Mouse (Mus musculus) liver, adult 2 months (tissue): ENCODE results near the gene Zfp777. TPM values are rescaled to one million over a fixed set of nuclear protein-coding genes. Genes with fewer than 3 reads are reported as not detected.
A peak's percentile ranks its signal among the peaks of the same experiment; 100 is the strongest.

Experiments
- DNase-seq: peaks from one replicate; pipeline ENCODE4 v3.0.0-alpha.2; 2011; ENCODE audit warnings: low read depth, low spot score; ENCODE audit errors: extremely low read depth
- H3K27ac ChIP-seq: fragments of 200-500 bp; replicated peaks from 2 replicates; pipeline ENCODE4 v1.5.1; 2012; ENCODE audit warnings: low read depth, mild to moderate bottlenecking, control low read depth, inconsistent platforms, low read length; ENCODE audit not compliant: insufficient read depth
- H3K27me3 ChIP-seq: fragments of 200-500 bp; 2 replicates; pipeline ENCODE4 v1.6.1; 2012; ENCODE audit warnings: mild to moderate bottlenecking, moderate library complexity, low read length, inconsistent platforms; ENCODE audit not compliant: control insufficient read depth, insufficient read depth
- H3K36me3 ChIP-seq: fragments of 200-500 bp; 2 replicates; pipeline ENCODE4 v1.6.1; 2012; ENCODE audit warnings: low read length, inconsistent platforms; ENCODE audit not compliant: control insufficient read depth, insufficient read depth
- H3K4me1 ChIP-seq: fragments of 200-500 bp; 2 replicates; pipeline ENCODE4 v1.6.1; 2011; ENCODE audit warnings: low read length; ENCODE audit not compliant: control insufficient read depth, insufficient read depth
- H3K4me3 ChIP-seq: fragments of 200-500 bp; 2 replicates; pipeline ENCODE4 v1.5.1; 2011; ENCODE audit warnings: low read depth, mild to moderate bottlenecking, control low read depth, low read length, moderate library complexity; ENCODE audit not compliant: insufficient read depth
- H3K79me2 ChIP-seq: fragments of 200-500 bp; 2 replicates; pipeline ENCODE4 v1.6.1; 2012; ENCODE audit warnings: inconsistent platforms, mild to moderate bottlenecking, low read length, moderate library complexity; ENCODE audit not compliant: control insufficient read depth, insufficient read depth
- H3K9ac ChIP-seq: fragments of 200-500 bp; 2 replicates; pipeline ENCODE4 v1.6.1; 2012; ENCODE audit warnings: low read depth, mild to moderate bottlenecking, control low read depth, inconsistent platforms, low read length
- CTCF ChIP-seq: fragments of 200-500 bp; IDR thresholded peaks from 2 replicates; pipeline ENCODE4 v1.5.1; 2011; ENCODE audit warnings: low read depth, low read length, control low read depth
- POLR2A ChIP-seq: fragments of 200-500 bp; IDR thresholded peaks from 2 replicates; pipeline ENCODE4 v1.6.1; 2011; ENCODE audit warnings: low read length, control low read depth; ENCODE audit not compliant: insufficient read depth; ENCODE audit errors: extremely low read depth
- WGBS: fragments of 180-500 bp; shearing (Covaris S2); methylation state at CpG from one replicate; pipeline ENCODE4 v1.1.7; 2018; 5-methylcytosine and 5-hydroxymethylcytosine counted together
- polyA plus RNA-seq: library from polyadenylated mRNA; depleted of rRNA; stranded (reverse); fragments of >200 nt; gene quantifications from 2 replicates; pipeline ENCODE4 v1.2.3, GENCODE M21; 2012; rRNA removed
- total RNA-seq: library from RNA; depleted of rRNA; stranded (reverse); fragments of >200 nt; gene quantifications from 2 replicates; pipeline ENCODE4 v1.2.3, GENCODE M21; 2014; rRNA removed

Zfp777 gene
- total and polyA plus RNA-seq, 2 experiments, result 3.3 to 5.7 TPM

DNA sequence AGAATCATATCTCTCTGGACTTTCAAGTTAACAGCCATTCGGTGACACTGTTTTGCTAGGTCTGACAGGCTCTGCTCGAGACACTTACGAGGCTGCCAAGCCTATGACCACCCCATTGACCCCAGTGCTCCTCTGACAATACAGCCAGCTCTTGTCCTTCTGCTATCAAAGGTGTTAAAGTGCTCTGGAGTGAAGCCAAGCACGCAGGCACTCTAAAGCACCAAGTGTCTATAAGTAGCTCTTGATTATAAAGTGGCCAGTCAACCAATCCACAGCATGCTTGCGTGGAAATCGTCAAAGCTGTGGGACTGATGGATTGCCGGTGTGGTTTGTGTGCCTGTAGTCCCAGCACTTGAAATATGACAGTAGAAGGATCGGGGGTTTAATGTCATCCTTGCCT is 38.0 kb downstream of the Zfp777 start:
- no peaks in the 10 kb centered on the region for H3K36me3 ChIP-seq
- no peak for DNase-seq
- no peak overlapping the region for H3K27ac ChIP-seq
- TF ChIP-seq POLR2A, result no peak
- no peak for TF ChIP-seq CTCF
- H3K9ac ChIP-seq, result no peak overlapping the region
- H3K79me2 ChIP-seq, result no peaks in the 10 kb centered on the region
- no peaks in the 10 kb centered on the region for H3K27me3 ChIP-seq
- no peaks in the 10 kb centered on the region for H3K4me1 ChIP-seq
- no peak overlapping the region for H3K4me3 ChIP-seq
- WGBS, result 73% methylated on average over 8 of the region's 8 CpGs

DNA sequence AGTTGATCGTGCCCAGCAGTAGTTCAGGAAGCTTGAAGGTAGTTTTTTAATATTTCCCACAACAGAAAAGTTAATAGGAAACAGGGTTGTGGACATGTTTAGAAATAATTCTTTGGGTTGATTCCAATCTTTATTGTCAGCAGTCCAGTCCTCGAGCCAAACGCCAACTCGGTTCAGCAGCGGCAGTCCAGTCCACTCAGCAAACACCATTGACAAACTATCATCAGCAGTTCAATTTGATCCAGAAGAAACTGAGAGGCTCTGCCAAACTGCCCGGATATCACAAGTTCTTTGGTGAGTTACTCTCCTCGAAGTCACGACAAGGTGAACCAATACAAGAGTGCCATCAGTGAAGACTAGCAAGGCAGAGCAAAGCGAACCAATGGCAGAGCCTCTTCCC is 53.0 kb downstream of the Zfp777 start:
- Histone ChIP-seq H3K27ac (peak overlapping the region; percentile 10; the same call in 1 of the 2 replicates), H3K36me3 (no peaks in the 10 kb centered on the region), H3K79me2 (no peaks in the 10 kb centered on the region), H3K4me3 (no peak overlapping the region), H3K27me3 (no peaks in the 10 kb centered on the region), H3K9ac (no peak overlapping the region), H3K4me1 (peaks cover 8% of the 10 kb centered on the region; the same call in 1 of the 2 replicates)
- 29% methylated on average over 9 of the region's 9 CpGs for WGBS
- no peak for TF ChIP-seq CTCF
- no peak for TF ChIP-seq POLR2A
- DNase-seq, result peak; percentile 90

DNA sequence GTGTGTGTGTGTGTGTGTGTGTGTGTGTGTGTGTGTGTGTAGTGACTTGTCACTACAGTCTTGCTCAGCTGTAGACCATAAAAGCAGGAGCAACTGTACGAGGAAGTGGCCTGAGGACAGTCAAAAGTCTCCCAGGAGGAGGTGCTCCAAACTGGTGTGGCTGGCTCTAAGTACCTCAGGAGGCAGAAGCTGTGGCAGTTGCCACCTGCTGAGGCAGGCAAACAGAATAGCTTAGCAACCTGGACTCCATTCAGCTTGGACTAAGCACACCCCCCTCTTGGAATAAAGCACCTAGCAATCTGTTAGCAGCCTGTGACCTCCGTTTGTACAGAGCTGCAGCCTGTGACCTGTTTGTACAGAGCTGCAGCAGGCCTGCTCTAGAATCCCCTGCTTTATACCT is 64.8 kb downstream of the Zfp777 start:
- Histone ChIP-seq H3K9ac (no peak overlapping the region), H3K4me3 (no peak overlapping the region), H3K27me3 (no peaks in the 10 kb centered on the region), H3K4me1 (peaks cover 2% of the 10 kb centered on the region; the same call in 1 of the 2 replicates), H3K79me2 (no peaks in the 10 kb centered on the region), H3K27ac (no peak overlapping the region), H3K36me3 (no peaks in the 10 kb centered on the region)
- no peak for DNase-seq
- TF ChIP-seq POLR2A, result no peak
- no peak for TF ChIP-seq CTCF
- 36% methylated on average over 2 of the region's 2 CpGs for WGBS

DNA sequence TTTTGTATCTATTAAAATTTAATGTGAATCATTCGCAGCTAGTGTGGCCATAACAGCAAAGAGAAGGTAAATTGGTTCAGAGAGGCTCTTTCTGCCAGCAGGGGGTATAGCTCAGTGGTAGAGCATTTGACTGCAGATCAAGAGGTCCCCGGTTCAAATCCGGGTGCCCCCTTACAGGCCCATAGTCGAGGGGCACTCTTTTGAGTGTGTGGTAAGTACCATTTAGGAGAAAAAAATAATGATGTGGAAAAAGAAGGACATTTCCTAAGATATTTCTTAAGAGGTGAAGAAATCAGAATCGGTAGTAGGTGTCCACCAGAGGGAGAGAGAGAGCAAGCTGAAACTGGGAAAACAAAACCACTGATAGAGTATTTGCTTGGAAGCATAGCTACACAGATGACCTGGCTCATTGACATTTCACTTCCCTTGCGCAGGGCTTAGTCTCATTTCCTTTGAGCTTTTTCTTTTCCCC is 69.8 kb downstream of the Zfp777 start:
- peaks cover 2% of the 10 kb centered on the region; the same call in 1 of the 2 replicates for H3K4me1 ChIP-seq
- H3K27me3 ChIP-seq, result no peaks in the 10 kb centered on the region
- H3K9ac ChIP-seq, result no peak overlapping the region
- TF ChIP-seq POLR2A (no peak), CTCF (peak; percentile 47)
- no peaks in the 10 kb centered on the region for H3K79me2 ChIP-seq
- peak; percentile 93 for DNase-seq
- 8% methylated on average over 6 of the region's 6 CpGs for WGBS
- H3K4me3 ChIP-seq, result no peak overlapping the region
- no peaks in the 10 kb centered on the region for H3K36me3 ChIP-seq
- 0 out of 2 replicates have a peak overlapping the region, but pooled peaks have one; percentile 54 for H3K27ac ChIP-seq

DNA sequence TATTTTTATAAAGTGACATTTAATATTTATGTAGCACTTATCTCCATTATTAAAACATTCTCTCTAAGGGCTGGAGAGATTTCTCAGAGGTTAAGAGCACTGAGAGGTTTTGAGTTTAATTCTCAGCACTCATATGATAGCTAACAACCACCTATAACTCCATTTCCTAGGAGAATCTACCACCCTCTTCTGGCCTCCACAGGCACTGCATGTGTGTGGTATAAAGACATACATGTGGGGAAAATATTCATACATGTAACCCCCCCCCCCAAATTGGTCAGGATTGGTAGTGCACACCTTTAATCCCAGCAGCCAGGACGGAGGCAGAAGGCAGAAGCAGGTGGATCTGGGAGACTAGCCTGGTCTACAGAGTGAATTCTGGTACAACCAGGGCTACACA is 74.1 kb downstream of the Zfp777 start:
- H3K36me3 ChIP-seq, result no peaks in the 10 kb centered on the region
- no peak overlapping the region for H3K27ac ChIP-seq
- H3K27me3 ChIP-seq, result no peaks in the 10 kb centered on the region
- WGBS, result 94% methylated on average over 1 of the region's 1 CpGs
- no peak for TF ChIP-seq POLR2A
- TF ChIP-seq CTCF, result no peak
- H3K9ac ChIP-seq, result no peak overlapping the region
- H3K4me1 ChIP-seq, result peaks cover 2% of the 10 kb centered on the region; the same call in 1 of the 2 replicates
- H3K4me3 ChIP-seq, result no peak overlapping the region
- no peaks in the 10 kb centered on the region for H3K79me2 ChIP-seq
- DNase-seq, result no peak

Other genes with a start within 250 kb of the Zfp777 start
- 244 and 280 TPM in 2 replicates for gene Pdia4, start 235.5 kb downstream of the Zfp777 start, total RNA-seq
- gene Pdia4, start 235.5 kb downstream of the Zfp777 start, polyA plus RNA-seq, result 69.4 and 76.6 TPM in 2 replicates
- gene Zfp786, start 218.0 kb downstream of the Zfp777 start, total RNA-seq, result 0.07 and 0.28 TPM in 2 replicates
- 0.12 and 0.27 TPM in 2 replicates for gene Zfp786, start 218.0 kb downstream of the Zfp777 start, polyA plus RNA-seq
- gene Zfp398, start 213.2 kb downstream of the Zfp777 start, total RNA-seq, result 4.0 and 4.6 TPM in 2 replicates
- gene Zfp398, start 213.2 kb downstream of the Zfp777 start, polyA plus RNA-seq, result 3.3 and 4.5 TPM in 2 replicates
- gene Zfp282, start 171.7 kb downstream of the Zfp777 start, total RNA-seq, result 3.0 TPM in 2 replicates
- gene Zfp282, start 171.7 kb downstream of the Zfp777 start, polyA plus RNA-seq, result 1.7 and 2.6 TPM in 2 replicates
- gene Zfp212, start 128.4 kb downstream of the Zfp777 start, total RNA-seq, result 3.3 and 4.2 TPM in 2 replicates
- gene Zfp212, start 128.4 kb downstream of the Zfp777 start, polyA plus RNA-seq, result 4.9 and 5.0 TPM in 2 replicates
- 2.7 and 3.2 TPM in 2 replicates for gene Zfp956, start 95.5 kb downstream of the Zfp777 start, total RNA-seq
- 3.4 and 4.7 TPM in 2 replicates for gene Zfp956, start 95.5 kb downstream of the Zfp777 start, polyA plus RNA-seq
- gene Zfp746, start 37.7 kb upstream of the Zfp777 start, total RNA-seq, result 8.9 and 9.4 TPM in 2 replicates
- gene Zfp746, start 37.7 kb upstream of the Zfp777 start, polyA plus RNA-seq, result 9.7 and 14.4 TPM in 2 replicates